Mouse (Mus musculus) small intestine, adult 2 months (tissue): Measurements from ENCODE around the gene B4galnt1.

Experiments
- CTCF ChIP-seq: fragments of 200-500 bp; IDR thresholded peaks from 2 replicates; pipeline ENCODE4 v1.5.1; 2012; ENCODE audit warnings: low read depth, mild to moderate bottlenecking, control low read depth, inconsistent platforms, low read length, moderate library complexity, mixed read lengths; ENCODE audit not compliant: insufficient replicate concordance, insufficient read length; ENCODE audit errors: extremely low read depth
- POLR2A ChIP-seq: fragments of 200-500 bp; IDR thresholded peaks from 2 replicates; pipeline ENCODE4 v1.6.1; 2012; ENCODE audit warnings: low read depth, mild to moderate bottlenecking, control low read depth, inconsistent platforms, low read length, moderate library complexity

DNA sequence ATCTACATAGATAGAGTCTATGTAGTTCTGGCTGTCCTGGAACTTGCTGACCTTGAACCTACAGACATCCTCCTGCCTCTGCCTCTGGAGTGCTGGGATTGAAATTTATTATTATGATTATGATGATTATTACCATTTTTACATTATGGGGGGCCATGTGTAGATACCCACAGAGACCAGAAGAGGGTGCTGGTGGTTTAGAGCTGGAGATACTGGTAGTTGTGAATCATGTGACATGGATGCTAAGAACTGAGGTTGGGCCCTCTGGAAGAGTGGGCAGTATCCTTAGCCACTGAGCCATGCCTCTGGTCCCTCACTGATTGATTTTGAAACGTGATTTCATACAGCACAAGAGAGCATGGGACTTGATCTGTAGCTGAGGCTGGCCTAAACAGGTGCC lies 21.4 kb downstream of the B4galnt1 start:
- TF ChIP-seq CTCF (no peak), POLR2A (no peak)
